Mouse (Mus musculus) G1E (cell line): Measurements from ENCODE around the gene Zfp654. TPM values are rescaled to one million over a fixed set of nuclear protein-coding genes. Genes with fewer than 3 reads are reported as not detected.

Experiments
- ATAC-seq: 2 replicates; pipeline ENCODE4 v1.8.0; 2016; ENCODE audit warnings: mild to moderate bottlenecking; ENCODE audit not compliant: insufficient number of reproducible peaks, poor library complexity, low FRiP score, severe bottlenecking; ENCODE audit errors: extremely low read depth
- DNase-seq: peaks from one replicate; pipeline ENCODE4 v3.0.0; 2012; ENCODE audit warnings: low spot score
- H3K27me3 ChIP-seq: 2 replicates; pipeline ENCODE4 v1.6.1; 2012; ENCODE audit warnings: mild to moderate bottlenecking, low read length, inconsistent platforms; ENCODE audit not compliant: insufficient read depth
- H3K36me3 ChIP-seq: replicated peaks from 2 replicates; pipeline ENCODE3; 2012; ENCODE audit warnings: mild to moderate bottlenecking, inconsistent platforms
- H3K4me1 ChIP-seq: 2 replicates; pipeline ENCODE4 v1.6.1; 2012; ENCODE audit warnings: low read depth, low read length, inconsistent platforms, mixed read lengths; ENCODE audit not compliant: insufficient read depth
- H3K4me3 ChIP-seq: 2 replicates; pipeline ENCODE4 v1.5.1; 2012; ENCODE audit warnings: low read depth, mild to moderate bottlenecking, inconsistent platforms, low read length, moderate library complexity, mixed read lengths
- H3K9me3 ChIP-seq: replicated peaks from 2 replicates; pipeline ENCODE4 v1.6.1; 2012; ENCODE audit warnings: inconsistent platforms
- CTCF ChIP-seq: IDR thresholded peaks from 2 replicates; pipeline ENCODE4 v1.5.1; 2012; ENCODE audit warnings: low read depth, low read length, inconsistent platforms, mixed read lengths
- GATA1 ChIP-seq: IDR thresholded peaks from 2 replicates; pipeline ENCODE4 v1.6.1; 2012; ENCODE audit warnings: borderline replicate concordance, low read length, inconsistent platforms, mixed read lengths
- GATA2 ChIP-seq: IDR thresholded peaks from 2 replicates; pipeline ENCODE4 v1.6.1; 2012; ENCODE audit warnings: low read depth, low read length, inconsistent platforms, borderline replicate concordance
- POLR2AphosphoS5 ChIP-seq: IDR thresholded peaks from 2 replicates; pipeline ENCODE4 v1.6.1; 2012; ENCODE audit warnings: low read depth, low read length, inconsistent platforms; ENCODE audit not compliant: insufficient replicate concordance
- TAL1 ChIP-seq: conservative IDR thresholded peaks from 2 replicates; pipeline ENCODE4 v1.6.1; 2012; ENCODE audit warnings: low read depth, low read length, inconsistent platforms, mixed read lengths
- polyA plus RNA-seq: library from polyadenylated mRNA; stranded (reverse); fragments of >175 nt; gene quantifications from 2 replicates; pipeline ENCODE4 v1.2.3, GENCODE M21; 2012
- total RNA-seq, 2 experiments: library from RNA; stranded (forward) in 1 of 2; stranded (reverse) in 1 of 2; fragments of 200-1000 nt in 1 of 2; fragments of >200 nt in 1 of 2; fragmentation: Nextera tagmentation in 1 of 2; gene quantifications; 2 replicates each; pipeline ENCODE4 v1.2.3; 2014 to 2017

Zfp654 gene
- total and polyA plus RNA-seq, 3 experiments, result 2.0 to 64.0 (median 30.6) TPM

GRCm38 (mm10) chr16:64823890-64824289 lies 27.6 kb downstream of the Zfp654 start:
- ATAC-seq (no peak), DNase-seq (no peak)
- Histone ChIP-seq H3K36me3 (peaks cover 51% of the 10 kb centered on the region), H3K4me1 (peaks cover 3% of the 10 kb centered on the region; the same call in 1 of the 2 replicates), H3K9me3 (no peaks in the 10 kb centered on the region), H3K4me3 (no peak overlapping the region), H3K27me3 (no peaks in the 10 kb centered on the region)
- no peak for TF ChIP-seq POLR2AphosphoS5
- TF ChIP-seq GATA2, result no peak
- no peak for TF ChIP-seq TAL1
- no peak for TF ChIP-seq CTCF
- no peak for TF ChIP-seq GATA1

GRCm38 (mm10) chr16:64817094-64817765 lies 34.2 kb downstream of the Zfp654 start:
- Histone ChIP-seq H3K4me1 (peaks cover 5% of the 10 kb centered on the region; the same call in 1 of the 2 replicates), H3K4me3 (no peak overlapping the region), H3K27me3 (no peaks in the 10 kb centered on the region), H3K36me3 (peaks cover 43% of the 10 kb centered on the region), H3K9me3 (no peaks in the 10 kb centered on the region)
- no peak for TF ChIP-seq GATA2
- TF ChIP-seq TAL1, result no peak
- no peak for TF ChIP-seq CTCF
- TF ChIP-seq GATA1, result no peak
- TF ChIP-seq POLR2AphosphoS5, result no peak
- no peak for DNase-seq
- ATAC-seq, result no peak

- Histone ChIP-seq H3K4me3 (no peak overlapping the region), H3K27me3 (no peaks in the 10 kb centered on the region), H3K36me3 (peaks cover 36% of the 10 kb centered on the region), H3K4me1 (peaks cover 5% of the 10 kb centered on the region), H3K9me3 (no peaks in the 10 kb centered on the region)
- no peak for TF ChIP-seq CTCF
- TF ChIP-seq TAL1, result no peak
- no peak for TF ChIP-seq GATA1
- no peak for TF ChIP-seq POLR2AphosphoS5
- TF ChIP-seq GATA2, result no peak
- no peak for ATAC-seq
- no peak for DNase-seq
These were observed 48.4 kb downstream of the Zfp654 start for GRCm38 (mm10) chr16:64803041-64803440.

GRCm38 (mm10) chr16:64801638-64802037 lies 49.8 kb downstream of the Zfp654 start:
- TF ChIP-seq GATA1, result no peak
- no peak for TF ChIP-seq POLR2AphosphoS5
- TF ChIP-seq GATA2, result no peak
- no peak for TF ChIP-seq TAL1
- TF ChIP-seq CTCF, result no peak
- no peaks in the 10 kb centered on the region for H3K9me3 ChIP-seq
- H3K4me3 ChIP-seq, result no peak overlapping the region
- DNase-seq (no peak), ATAC-seq (no peak)
- no peaks in the 10 kb centered on the region for H3K27me3 ChIP-seq
- peaks cover 11% of the 10 kb centered on the region for H3K4me1 ChIP-seq
- peaks cover 36% of the 10 kb centered on the region for H3K36me3 ChIP-seq

- H3K4me3 ChIP-seq, result no peak overlapping the region
- DNase-seq (no peak), ATAC-seq (no peak)
- peaks cover 31% of the 10 kb centered on the region for H3K36me3 ChIP-seq
- TF ChIP-seq POLR2AphosphoS5 (no peak), GATA2 (no peak), CTCF (no peak), TAL1 (no peak), GATA1 (no peak)
- H3K4me1 ChIP-seq, result peaks cover 13% of the 10 kb centered on the region
- no peaks in the 10 kb centered on the region for H3K27me3 ChIP-seq
- H3K9me3 ChIP-seq, result no peaks in the 10 kb centered on the region
These were observed 51.1 kb downstream of the Zfp654 start for GRCm38 (mm10) chr16:64800393-64800792.

GRCm38 (mm10) chr16:64794802-64795201 lies 56.6 kb downstream of the Zfp654 start:
- peaks cover 13% of the 10 kb centered on the region for H3K4me1 ChIP-seq
- no peak overlapping the region for H3K4me3 ChIP-seq
- H3K9me3 ChIP-seq, result no peaks in the 10 kb centered on the region
- ATAC-seq (peak; percentile 56; the same call in 1 of the 2 replicates), DNase-seq (no peak)
- no peaks in the 10 kb centered on the region for H3K27me3 ChIP-seq
- peaks cover 26% of the 10 kb centered on the region for H3K36me3 ChIP-seq
- TF ChIP-seq TAL1 (no peak), GATA1 (no peak), POLR2AphosphoS5 (no peak), GATA2 (no peak), CTCF (no peak)
